ENCODE assay signal across 8 mouse cellular contexts in genomic region chr11:50236540-50236936, GRCm38 (mm10). TPM values are rescaled to one million over a fixed set of nuclear protein-coding genes. Genes with fewer than 3 reads are reported as not detected.
DNase-seq lines count a peak whose midpoint lies in the region; ATAC-seq and TF ChIP-seq lines count a peak whose summit lies in the region.

No protein-coding gene starts in this region.

- peaks cover 39% of the 10 kb centered on the region for H3K36me3 ChIP-seq in embryonic facial prominence, embryonic 15.5 days
- peaks cover 42% of the 10 kb centered on the region for H3K36me3 ChIP-seq in liver, embryonic 12.5 days
- H3K36me3 ChIP-seq in myocyte (ENCODE audit: control insufficient read depth, insufficient read depth): peaks cover 20% of the 10 kb centered on the region

- H3K9me3 ChIP-seq in embryonic facial prominence, embryonic 15.5 days (replicated peaks): no peaks in the 10 kb centered on the region
- no peaks in the 10 kb centered on the region for H3K9me3 ChIP-seq in liver, embryonic 12.5 days (replicated peaks)

- peak overlapping the region; percentile 29 for H3K9ac ChIP-seq in embryonic facial prominence, embryonic 15.5 days
- peak overlapping the region; percentile 72 for H3K9ac ChIP-seq in liver, embryonic 12.5 days

- no peak overlapping the region for H3K27ac ChIP-seq in bone marrow, adult 2 months (ENCODE audit: control insufficient read depth, insufficient read depth, low read depth, low read length, poor library complexity)
- H3K27ac ChIP-seq in embryonic facial prominence, embryonic 15.5 days (replicated peaks): no peak overlapping the region
- H3K27ac ChIP-seq in liver, embryonic 12.5 days: 0 out of 2 replicates have a peak overlapping the region, but pooled peaks have one; percentile 37

- H3K79me2 ChIP-seq in myocyte (ENCODE audit: control insufficient read depth, insufficient read depth): no peaks in the 10 kb centered on the region

- WGBS in bone marrow, adult 2 months: 2% methylated on average over 27 of the region's 27 CpGs
- 1% methylated on average over 22 of the region's 27 CpGs for WGBS in embryonic facial prominence, embryonic 15.5 days
- 4% methylated on average over 27 of the region's 27 CpGs for whole genome bisulfite sequencing in liver, embryonic 12.5 days (ENCODE audit: insufficient replicate concordance)

- peak overlapping the region; percentile 75 for H3K4me3 ChIP-seq in bone marrow, adult 2 months (replicated peaks; ENCODE audit: control insufficient read depth, low read depth, low read length)
- H3K4me3 ChIP-seq in embryonic facial prominence, embryonic 15.5 days (replicated peaks): peak overlapping the region; percentile 67
- H3K4me3 ChIP-seq in liver, embryonic 12.5 days: peak overlapping the region; percentile 66
- H3K4me3 ChIP-seq in myocyte: no peak overlapping the region

- ATAC-seq in embryonic facial prominence, embryonic 15.5 days (ENCODE audit: insufficient number of reproducible peaks, low FRiP score, low TSS enrichment, low read depth): peak; percentile 91
- peak; percentile 91 for ATAC-seq in liver, embryonic 12.5 days

- H3K4me2 ChIP-seq in embryonic facial prominence, embryonic 15.5 days (replicated peaks): peak overlapping the region; percentile 98
- H3K4me2 ChIP-seq in liver, embryonic 12.5 days: peak overlapping the region; percentile 100
- H3K4me2 ChIP-seq in myocyte (ENCODE audit: low read depth): peak overlapping the region; percentile 60

- peaks cover 29% of the 10 kb centered on the region for H3K27me3 ChIP-seq in embryonic facial prominence, embryonic 15.5 days
- peaks cover 6% of the 10 kb centered on the region; the same call in 1 of the 2 replicates for H3K27me3 ChIP-seq in liver, embryonic 12.5 days (replicated peaks)
- H3K27me3 ChIP-seq in myocyte (ENCODE audit: control insufficient read depth, insufficient read depth, insufficient read length): no peaks in the 10 kb centered on the region

- TF ChIP-seq POLR2A in bone marrow, adult 2 months (IDR thresholded peaks at IDR 0.05; ENCODE audit: borderline replicate concordance, control insufficient read depth, low read depth, low read length): peak; percentile 56; the same call in 1 of the 2 replicates
- TF ChIP-seq POLR2A in myocyte (IDR thresholded peaks at IDR 0.05; ENCODE audit: insufficient read length, low read depth): peak; percentile 50

- peaks cover 9% of the 10 kb centered on the region; the same call in 1 of the 2 replicates for H3K4me1 ChIP-seq in bone marrow, adult 2 months (ENCODE audit: control insufficient read depth, insufficient read depth, low read length)
- H3K4me1 ChIP-seq in embryonic facial prominence, embryonic 15.5 days: peaks cover 18% of the 10 kb centered on the region
- H3K4me1 ChIP-seq in liver, embryonic 12.5 days: peaks cover 50% of the 10 kb centered on the region

- peak overlapping the region; percentile 6 for H3ac ChIP-seq in myocyte (ENCODE audit: control insufficient read depth, insufficient read length)

- peak; percentile 36; the same call in 1 of the 2 replicates for TF ChIP-seq CTCF in bone marrow, adult 2 months (IDR thresholded peaks at IDR 0.05; ENCODE audit: control insufficient read depth, insufficient read depth, low read length)

- DNase-seq in B cell, adult 2 months: peak; percentile 94
- DNase-seq in heart, adult 9 months (ENCODE audit: low spot score in 2 of 2): peak; percentile 84 to 85
- peak; percentile 92 for DNase-seq in kidney, adult 9 months
- DNase-seq in spleen, postnatal 36 days (ENCODE audit: low spot score in 2 of 2): peak; percentile 91 to 92

TF ChIP-seq in myocyte, 11 proteins besides CTCF, POLR2A, EP300 and RAD21:
- peak; percentile 90 for TF ChIP-seq POLR2AphosphoS2 (IDR thresholded peaks at IDR 0.05; ENCODE audit: insufficient read length, low read depth)
- TF ChIP-seq CEBPB (IDR thresholded peaks at IDR 0.05; ENCODE audit: insufficient read depth, poor library complexity, severe bottlenecking): no peak

RNA-seq across cellular contexts. Expression of gene Ltc4s, which starts 1.9 kb away (rescaled TPM):
- 3.9 and 6.7 TPM in 2 replicates for polyA plus RNA-seq in bone marrow, adult 2 months (2011; ENCODE audit: insufficient read depth, insufficient read length, low replicate concordance, missing spikeins)
- 2.5 and 4.0 TPM in 2 replicates for polyA plus RNA-seq in embryonic facial prominence, embryonic 15.5 days (2015; fragmentation: Nextera tagmentation; extraction: Ambion mirVana)
- 0.87 and 1.0 TPM in 2 replicates for polyA plus RNA-seq in liver, embryonic 12.5 days (2016; fragmentation: Nextera tagmentation; extraction: Ambion mirVana)
- 1.8 TPM for polyA plus RNA-seq in myocyte (2012; fragmentation: generic; extraction: Trizol)

RNA-seq across cellular contexts. Expression of gene Mgat4b, which starts 25.8 kb away (rescaled TPM):
- polyA plus RNA-seq in bone marrow, adult 2 months (2011; ENCODE audit: insufficient read depth, insufficient read length, low replicate concordance, missing spikeins): 15.7 and 20.7 TPM in 2 replicates
- 26.7 and 32.1 TPM in 2 replicates for polyA plus RNA-seq in embryonic facial prominence, embryonic 15.5 days (2015; fragmentation: Nextera tagmentation; extraction: Ambion mirVana)
- polyA plus RNA-seq in liver, embryonic 12.5 days (2016; fragmentation: Nextera tagmentation; extraction: Ambion mirVana): 29.1 and 30.7 TPM in 2 replicates
- polyA plus RNA-seq in myocyte (2012; fragmentation: generic; extraction: Trizol): 89.2 TPM

RNA-seq across cellular contexts. Expression of gene Sqstm1, which starts 25.9 kb away (rescaled TPM):
- polyA plus RNA-seq in bone marrow, adult 2 months (2011; ENCODE audit: insufficient read depth, insufficient read length, low replicate concordance, missing spikeins): 172 TPM in 2 replicates
- 272 TPM in 2 replicates for polyA plus RNA-seq in embryonic facial prominence, embryonic 15.5 days (2015; fragmentation: Nextera tagmentation; extraction: Ambion mirVana)
- 143 and 152 TPM in 2 replicates for polyA plus RNA-seq in liver, embryonic 12.5 days (2016; fragmentation: Nextera tagmentation; extraction: Ambion mirVana)
- polyA plus RNA-seq in myocyte (2012; fragmentation: generic; extraction: Trizol): 873 TPM

RNA-seq across cellular contexts. Expression of gene Maml1, which starts 55.6 kb away (rescaled TPM):
- polyA plus RNA-seq in bone marrow, adult 2 months (2011; ENCODE audit: insufficient read depth, insufficient read length, low replicate concordance, missing spikeins): 1.8 and 9.2 TPM in 2 replicates
- 5.8 and 6.9 TPM in 2 replicates for polyA plus RNA-seq in embryonic facial prominence, embryonic 15.5 days (2015; fragmentation: Nextera tagmentation; extraction: Ambion mirVana)
- polyA plus RNA-seq in liver, embryonic 12.5 days (2016; fragmentation: Nextera tagmentation; extraction: Ambion mirVana): 3.2 and 3.3 TPM in 2 replicates
- polyA plus RNA-seq in myocyte (2012; fragmentation: generic; extraction: Trizol): 13.7 TPM
